Mouse (Mus musculus) stomach, embryonic 16.5 days (tissue): Measurements from ENCODE around the gene Rftn1. TPM values are rescaled to one million over a fixed set of nuclear protein-coding genes. Genes with fewer than 3 reads are reported as not detected.

Experiments
- ATAC-seq: fragments of 200-750 bp; cut with Nextera tagmentation; 2 replicates; pipeline ENCODE4 v1.8.0; 2017; ENCODE audit warnings: moderate number of reproducible peaks, moderate TSS enrichment; ENCODE audit not compliant: insufficient read depth, low FRiP score
- H3K27ac ChIP-seq: fragments of 300-500 bp; sonication (generic); 2 replicates; pipeline ENCODE4 v1.5.1; 2014; ENCODE audit warnings: low read length
- H3K27me3 ChIP-seq: fragments of 300-500 bp; sonication (generic); 2 replicates; pipeline ENCODE4 v1.6.1; 2014; ENCODE audit warnings: low read length, control low read depth, mixed read lengths; ENCODE audit not compliant: control insufficient read depth, insufficient read depth
- H3K36me3 ChIP-seq: fragments of 300-500 bp; sonication (generic); 2 replicates; pipeline ENCODE4 v1.6.1; 2014; ENCODE audit warnings: low read length; ENCODE audit not compliant: control insufficient read depth, insufficient read depth
- H3K4me1 ChIP-seq: fragments of 300-500 bp; sonication (generic); 2 replicates; pipeline ENCODE4 v1.6.1; 2014; ENCODE audit warnings: low read length, control low read depth, mixed read lengths; ENCODE audit not compliant: control insufficient read depth, insufficient read depth
- H3K4me2 ChIP-seq: fragments of 300-500 bp; sonication (generic); 2 replicates; pipeline ENCODE4 v1.6.1; 2014; ENCODE audit warnings: low read depth, low read length, mixed read lengths
- H3K4me3 ChIP-seq: fragments of 300-500 bp; sonication (generic); replicated peaks from 2 replicates; pipeline ENCODE4 v1.5.1; 2014; ENCODE audit warnings: mild to moderate bottlenecking, low read length
- H3K9ac ChIP-seq: fragments of 300-500 bp; sonication (generic); 2 replicates; pipeline ENCODE4 v1.6.1; 2014; ENCODE audit warnings: low read length
- H3K9me3 ChIP-seq: fragments of 300-500 bp; sonication (generic); replicated peaks from 2 replicates; pipeline ENCODE4 v1.6.1; 2016; ENCODE audit warnings: low read length, control low read depth; ENCODE audit not compliant: control insufficient read depth
- WGBS: fragments of 180-500 bp; shearing (Covaris S2); extraction: QIAGEN DNeasy Blood & Tissue Kit; methylation state at CpG from one replicate; pipeline ENCODE4 v1.1.7; 2014; 5-methylcytosine and 5-hydroxymethylcytosine counted together
- polyA plus RNA-seq: library from polyadenylated mRNA; unstranded; fragments of >200 nt; fragmentation: Nextera tagmentation; extraction: Ambion mirVana; gene quantifications from 2 replicates; pipeline ENCODE4 v1.2.1, GENCODE M21; 2015

The Rftn1 gene
- polyA plus RNA-seq, 1 experiment from 2014 or later = 12.9 TPM

DNA sequence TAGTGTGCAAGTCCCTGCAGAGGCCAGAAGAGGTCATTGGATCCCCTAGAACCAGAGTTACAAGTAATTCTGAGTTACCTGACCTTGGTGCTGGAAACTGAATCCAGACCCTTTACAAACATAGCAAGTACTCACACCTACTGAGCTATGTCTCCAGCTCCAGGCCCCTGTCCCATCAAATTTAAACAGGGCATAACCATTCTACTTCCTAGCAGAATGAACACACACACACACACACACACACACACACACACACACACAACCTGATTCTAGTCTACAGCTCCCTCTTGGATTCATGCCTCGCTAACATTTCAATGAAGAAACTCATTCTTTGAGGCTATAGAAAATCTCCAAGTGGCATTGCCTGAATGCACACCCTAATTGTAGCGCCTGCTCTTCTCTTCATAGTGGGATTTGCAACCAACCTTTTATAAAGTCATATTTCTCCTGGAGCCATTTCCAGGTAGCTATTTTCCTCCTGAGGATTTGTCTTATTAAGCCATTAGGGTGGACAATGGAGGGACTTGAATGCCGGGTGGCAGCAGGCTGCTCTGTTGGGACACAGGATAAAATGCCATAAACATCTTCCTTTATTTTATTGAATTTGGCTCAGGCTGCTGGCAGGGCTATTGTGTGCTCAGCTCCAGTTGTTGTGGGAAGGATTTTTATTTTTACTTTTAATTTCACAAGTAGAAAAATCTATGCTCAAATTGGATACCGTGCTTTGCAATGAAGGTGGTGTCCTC, 213.6 kb downstream of the Rftn1 start:
- no peak for ATAC-seq
- WGBS = 89% methylated on average over 4 of the region's 4 CpGs
- H3K9me3 ChIP-seq = peaks cover 3% of the 10 kb centered on the region; the same call in 1 of the 2 replicates
- no peak overlapping the region for H3K4me3 ChIP-seq
- H3K27me3 ChIP-seq = no peaks in the 10 kb centered on the region
- H3K36me3 ChIP-seq = no peaks in the 10 kb centered on the region
- no peak overlapping the region for H3K4me2 ChIP-seq
- H3K9ac ChIP-seq = no peak overlapping the region
- no peak overlapping the region for H3K27ac ChIP-seq
- no peaks in the 10 kb centered on the region for H3K4me1 ChIP-seq

DNA sequence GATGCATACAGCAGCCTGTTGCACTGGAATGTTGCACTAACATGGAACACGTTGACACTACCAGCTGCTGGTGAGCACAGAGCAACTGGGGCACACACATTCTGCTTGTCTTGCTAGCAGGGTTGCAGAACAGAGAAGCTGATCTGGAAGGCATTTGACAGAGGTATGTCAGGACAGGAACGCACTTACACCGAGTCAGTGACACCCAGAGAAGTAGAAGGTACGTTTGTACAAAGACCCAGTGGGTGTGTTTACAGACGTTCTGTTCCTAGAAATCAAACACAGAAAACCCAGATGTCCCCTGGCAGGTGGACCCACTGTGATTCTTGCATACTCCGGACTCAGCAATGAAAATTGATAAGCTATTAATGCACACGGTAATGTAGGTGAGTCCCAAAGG, 215.0 kb downstream of the Rftn1 start:
- Histone ChIP-seq H3K27me3 (no peaks in the 10 kb centered on the region), H3K4me2 (no peak overlapping the region), H3K4me1 (no peaks in the 10 kb centered on the region), H3K9me3 (peaks cover 2% of the 10 kb centered on the region; the same call in 1 of the 2 replicates), H3K27ac (no peak overlapping the region), H3K36me3 (no peaks in the 10 kb centered on the region), H3K9ac (no peak overlapping the region), H3K4me3 (no peak overlapping the region)
- no peak for ATAC-seq
- WGBS = 60% methylated on average over 7 of the region's 7 CpGs

GRCm38 (mm10) chr17:49974996-49975395, 215.5 kb downstream of the Rftn1 start:
- no peak for ATAC-seq
- Histone ChIP-seq H3K36me3 (no peaks in the 10 kb centered on the region), H3K27me3 (no peaks in the 10 kb centered on the region), H3K9ac (no peak overlapping the region), H3K27ac (no peak overlapping the region), H3K9me3 (no peaks in the 10 kb centered on the region), H3K4me3 (no peak overlapping the region), H3K4me1 (no peaks in the 10 kb centered on the region), H3K4me2 (no peak overlapping the region)
- WGBS = 70% methylated on average over 6 of the region's 6 CpGs

GRCm38 (mm10) chr17:49972164-49972563, 218.3 kb downstream of the Rftn1 start:
- ATAC-seq = no peak
- Histone ChIP-seq H3K9me3 (no peaks in the 10 kb centered on the region), H3K4me2 (no peak overlapping the region), H3K9ac (no peak overlapping the region), H3K36me3 (no peaks in the 10 kb centered on the region), H3K27ac (no peak overlapping the region), H3K4me1 (no peaks in the 10 kb centered on the region), H3K27me3 (no peaks in the 10 kb centered on the region), H3K4me3 (no peak overlapping the region)
- 88% methylated on average over 1 of the region's 1 CpGs for WGBS

DNA sequence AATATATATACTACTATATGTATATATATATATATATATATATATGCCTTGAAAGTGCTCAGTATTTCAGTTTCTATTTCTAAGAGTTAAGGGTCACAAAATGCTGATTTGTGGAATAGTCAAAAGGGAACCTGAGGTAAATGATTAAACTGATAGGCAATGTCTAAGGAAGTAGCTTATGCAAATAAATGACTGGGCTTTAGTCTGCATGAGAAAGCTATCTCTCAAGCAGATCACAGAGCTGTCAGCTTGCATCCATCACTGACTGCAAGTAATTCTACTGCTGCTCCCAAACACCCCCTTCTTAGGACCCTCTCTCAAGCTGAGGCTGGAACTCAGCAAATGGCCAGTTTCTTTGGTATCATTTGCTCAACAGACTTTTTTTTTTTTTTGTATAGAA, 219.4 kb downstream of the Rftn1 start:
- no peak for ATAC-seq
- no peaks in the 10 kb centered on the region for H3K36me3 ChIP-seq

DNA sequence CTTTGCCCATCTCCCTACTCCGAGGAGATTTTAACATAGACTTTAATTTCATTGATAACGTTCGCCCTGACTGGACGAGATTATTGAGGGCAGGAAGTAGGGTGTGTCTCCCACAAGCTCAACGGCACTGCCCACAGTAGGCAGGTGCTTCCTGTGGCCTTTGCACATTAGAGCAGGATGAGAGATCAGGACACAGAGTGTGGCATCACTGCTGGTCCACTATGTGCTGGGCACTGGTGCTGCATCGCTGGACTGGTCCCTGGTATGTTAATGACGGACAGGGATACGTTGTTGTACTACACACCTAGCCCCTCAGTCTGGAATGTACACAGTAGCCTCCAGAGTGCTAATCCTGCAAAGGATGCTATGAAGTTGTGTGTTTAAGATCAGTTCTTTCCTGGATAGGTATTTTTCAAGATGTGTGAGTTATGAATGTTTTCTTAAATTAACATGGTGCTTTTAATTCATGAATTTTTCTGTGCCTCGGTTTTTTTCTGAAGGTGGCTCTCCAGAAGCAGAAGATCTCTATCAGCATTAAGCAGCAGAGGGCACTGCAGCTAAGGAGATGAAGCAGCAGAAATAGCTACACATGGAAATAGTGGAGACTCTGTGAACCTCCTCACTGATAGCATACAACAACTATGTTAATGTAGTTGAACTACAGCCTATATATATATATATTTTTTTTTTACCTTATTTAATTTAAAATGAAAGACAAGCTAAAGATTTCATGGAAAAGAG, 221.8 kb downstream of the Rftn1 start:
- H3K4me2 ChIP-seq = no peak overlapping the region
- H3K27me3 ChIP-seq = no peaks in the 10 kb centered on the region
- no peak overlapping the region for H3K4me3 ChIP-seq
- H3K9me3 ChIP-seq = no peaks in the 10 kb centered on the region
- no peak overlapping the region for H3K27ac ChIP-seq
- WGBS = 53% methylated on average over 9 of the region's 9 CpGs
- no peak for ATAC-seq
- no peaks in the 10 kb centered on the region for H3K4me1 ChIP-seq
- H3K9ac ChIP-seq = no peak overlapping the region
- no peaks in the 10 kb centered on the region for H3K36me3 ChIP-seq

More for the DNA sequence above, 219.4 kb downstream of the Rftn1 start:
- no peak overlapping the region for H3K4me2 ChIP-seq
- no peaks in the 10 kb centered on the region for H3K4me1 ChIP-seq
- H3K9ac ChIP-seq = no peak overlapping the region
- H3K9me3 ChIP-seq = no peaks in the 10 kb centered on the region
- no peaks in the 10 kb centered on the region for H3K27me3 ChIP-seq
- no peak overlapping the region for H3K4me3 ChIP-seq
- no peak overlapping the region for H3K27ac ChIP-seq

GRCm38 (mm10) chr17:49965846-49966762, 224.4 kb downstream of the Rftn1 start:
- H3K9ac ChIP-seq = no peak overlapping the region
- H3K9me3 ChIP-seq = no peaks in the 10 kb centered on the region
- H3K36me3 ChIP-seq = no peaks in the 10 kb centered on the region
- H3K27me3 ChIP-seq = no peaks in the 10 kb centered on the region
- no peak for ATAC-seq
- WGBS = 75% methylated on average over 17 of the region's 17 CpGs
- H3K27ac ChIP-seq = no peak overlapping the region
- H3K4me3 ChIP-seq = no peak overlapping the region
- no peaks in the 10 kb centered on the region for H3K4me1 ChIP-seq
- H3K4me2 ChIP-seq = no peak overlapping the region

GRCm38 (mm10) chr17:49965035-49965434, 225.4 kb downstream of the Rftn1 start:
- Histone ChIP-seq H3K4me2 (no peak overlapping the region), H3K27ac (no peak overlapping the region), H3K9ac (no peak overlapping the region), H3K27me3 (no peaks in the 10 kb centered on the region), H3K36me3 (no peaks in the 10 kb centered on the region), H3K4me1 (no peaks in the 10 kb centered on the region), H3K4me3 (no peak overlapping the region), H3K9me3 (no peaks in the 10 kb centered on the region)
- ATAC-seq = no peak
- WGBS = 76% methylated on average over 7 of the region's 7 CpGs

- Histone ChIP-seq H3K27ac (no peak overlapping the region), H3K4me3 (no peak overlapping the region), H3K27me3 (no peaks in the 10 kb centered on the region), H3K9ac (no peak overlapping the region), H3K9me3 (no peaks in the 10 kb centered on the region), H3K4me2 (no peak overlapping the region), H3K36me3 (no peaks in the 10 kb centered on the region), H3K4me1 (no peaks in the 10 kb centered on the region)
- WGBS = 86% methylated on average over 6 of the region's 6 CpGs
- no peak for ATAC-seq
Observed at GRCm38 (mm10) chr17:49964471-49964870, 226.0 kb downstream of the Rftn1 start.
